Mouse (Mus musculus): Measurements from ENCODE around the gene Gzf1. TPM values are rescaled to one million over a fixed set of nuclear protein-coding genes. Genes with fewer than 3 reads are reported as not detected.

The Gzf1 gene
- polyA plus RNA-seq, 1 experiment from 2014 or later = 16.7 TPM

DNA sequence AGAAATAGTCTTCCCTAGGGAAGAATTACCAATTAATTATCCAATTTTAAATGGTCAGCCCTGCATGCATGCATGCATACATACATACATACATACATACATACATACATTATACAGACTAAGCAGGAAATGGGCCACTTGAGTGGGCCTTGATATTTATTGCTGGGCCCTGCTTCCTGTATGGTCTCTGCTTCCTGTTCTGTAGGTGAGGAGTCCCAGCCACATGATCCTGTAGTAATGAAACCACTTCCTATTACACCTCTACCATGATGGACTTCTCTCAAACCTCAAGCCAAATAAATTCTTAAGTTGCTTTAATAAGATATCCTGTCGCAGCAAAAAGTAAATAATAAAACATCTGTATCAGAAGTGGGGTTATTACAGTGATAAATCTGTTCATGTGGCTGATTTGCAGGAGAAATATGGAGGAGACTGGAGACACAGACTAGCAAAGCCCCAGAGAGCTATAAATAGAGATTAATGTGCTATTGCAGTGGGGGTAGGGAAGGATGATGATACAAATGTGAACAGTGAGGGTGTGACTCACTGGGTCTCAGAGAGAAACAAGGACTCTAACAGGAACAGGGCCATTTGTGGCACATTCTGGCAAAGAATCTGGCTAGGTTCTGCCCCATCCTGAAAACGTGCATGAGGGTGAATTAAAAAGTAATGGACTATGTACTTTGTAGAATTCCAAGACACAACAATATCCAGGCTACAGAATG is 38.6 kb downstream of the Gzf1 start:
- Histone ChIP-seq H3K36me3 (ENCODE audit: control insufficient read depth, insufficient read depth, low read length) (no peaks in the 10 kb centered on the region), H3K27me3 (ENCODE audit: control insufficient read depth, insufficient read depth, low read length) (no peaks in the 10 kb centered on the region), H3K4me2 (ENCODE audit: low read length) (no peak overlapping the region), H3K9me3 (ENCODE audit: control insufficient read depth, low read length) (no peaks in the 10 kb centered on the region), H3K4me1 (ENCODE audit: control insufficient read depth, insufficient read depth, low read length) (no peaks in the 10 kb centered on the region), H3K9ac (replicated peaks; ENCODE audit: low read length) (no peak overlapping the region), H3K27ac (replicated peaks; ENCODE audit: low read depth, low read length) (no peak overlapping the region), H3K4me3 (replicated peaks; ENCODE audit: low read depth, low read length) (no peak overlapping the region)
- WGBS = 85% methylated on average over 2 of the region's 2 CpGs
- no peak for ATAC-seq (ENCODE audit: low FRiP score, low TSS enrichment)
- no peak for DNase-seq

DNA sequence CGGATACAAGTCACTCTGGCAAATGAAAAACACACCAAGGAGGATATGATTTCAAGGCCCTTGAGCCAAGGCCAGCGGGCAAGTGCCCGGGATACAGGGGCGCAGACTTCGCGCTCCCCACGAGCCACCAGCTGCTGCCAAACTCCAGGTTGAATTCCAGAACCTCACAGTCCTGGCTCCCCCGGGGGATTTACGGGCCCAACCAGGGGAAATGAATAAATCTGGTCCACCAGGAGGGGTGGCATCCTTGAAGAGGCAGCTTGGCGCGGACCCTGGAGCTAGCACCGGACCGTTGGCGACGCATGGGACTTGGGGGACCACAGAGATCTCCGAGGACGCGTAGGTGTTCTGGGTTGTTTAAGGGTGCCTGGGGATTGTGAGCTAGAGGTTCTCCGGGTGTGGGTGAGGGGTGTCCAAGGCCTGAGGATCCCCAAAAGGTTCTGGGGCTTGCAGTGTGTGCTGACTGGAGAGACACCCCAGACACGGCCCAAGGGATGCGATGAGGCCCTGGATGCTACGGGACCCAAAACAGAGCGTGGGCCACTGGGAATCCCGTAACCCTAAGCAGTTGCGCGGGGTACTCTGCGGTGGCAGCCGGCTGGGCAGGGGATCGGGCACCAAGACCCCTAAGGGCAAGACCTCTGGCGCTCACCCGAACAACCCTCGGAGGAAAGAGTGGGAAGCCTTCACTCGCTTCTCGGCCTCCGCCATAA is 50.9 kb downstream of the Gzf1 start:
- ATAC-seq (ENCODE audit: low FRiP score, low TSS enrichment) = no peak; the same call in none of the 2 replicates
- under 1% methylated on average over 35 of the region's 35 CpGs for WGBS
- peak overlapping the region; percentile 92 for H3K4me2 ChIP-seq (ENCODE audit: low read length)
- peak overlapping the region; percentile 89 for H3K9ac ChIP-seq (replicated peaks; ENCODE audit: low read length)
- DNase-seq = peak; percentile 57
- H3K4me3 ChIP-seq (replicated peaks; ENCODE audit: low read depth, low read length) = peak overlapping the region; percentile 81
- H3K36me3 ChIP-seq (ENCODE audit: control insufficient read depth, insufficient read depth, low read length) = no peaks in the 10 kb centered on the region
- H3K27me3 ChIP-seq (ENCODE audit: control insufficient read depth, insufficient read depth, low read length) = no peaks in the 10 kb centered on the region
- H3K9me3 ChIP-seq (ENCODE audit: control insufficient read depth, low read length) = no peaks in the 10 kb centered on the region
- H3K27ac ChIP-seq (replicated peaks; ENCODE audit: low read depth, low read length) = peak overlapping the region; percentile 70
- peaks cover 9% of the 10 kb centered on the region; the same call in 1 of the 2 replicates for H3K4me1 ChIP-seq (ENCODE audit: control insufficient read depth, insufficient read depth, low read length)

GRCm38 (mm10) chr2:148732327-148733000 is 51.6 kb downstream of the Gzf1 start, which contains the start of gene Napb:
Gene Napb, minus strand, starts transcription at chr2:148732467.
- H3K9ac ChIP-seq (replicated peaks; ENCODE audit: low read length) = peak within 1 kb of the TSS; percentile 89
- no peaks in the 10 kb centered on the region for H3K9me3 ChIP-seq (ENCODE audit: control insufficient read depth, low read length)
- no peaks in the 10 kb centered on the region for H3K36me3 ChIP-seq (ENCODE audit: control insufficient read depth, insufficient read depth, low read length)
- H3K27ac ChIP-seq (replicated peaks; ENCODE audit: low read depth, low read length) = peak within 1 kb of the TSS; percentile 70
- peak within 1 kb of the TSS; percentile 92 for H3K4me2 ChIP-seq (ENCODE audit: low read length)
- 4% methylated on average over 18 of the region's 18 CpGs for WGBS
- no peaks in the 10 kb centered on the region for H3K27me3 ChIP-seq (ENCODE audit: control insufficient read depth, insufficient read depth, low read length)
- DNase-seq = peak; percentile 97
- H3K4me1 ChIP-seq (ENCODE audit: control insufficient read depth, insufficient read depth, low read length) = peaks cover 9% of the 10 kb centered on the region; the same call in 1 of the 2 replicates
- peak within 1 kb of the TSS; percentile 81 for H3K4me3 ChIP-seq (replicated peaks; ENCODE audit: low read depth, low read length)
- ATAC-seq (ENCODE audit: low FRiP score, low TSS enrichment) = peak; percentile 100

Other genes with a start within 250 kb of the Gzf1 start
- 5.1 and 8.8 TPM in 2 replicates for gene Cd93, start 237.5 kb upstream of the Gzf1 start, polyA plus RNA-seq (2014; fragmentation: Nextera tagmentation; extraction: Ambion mirVana)
- 48.1 and 54.6 TPM in 2 replicates for gene Nxt1, start 8.4 kb upstream of the Gzf1 start, polyA plus RNA-seq (2014; fragmentation: Nextera tagmentation; extraction: Ambion mirVana)
- 59.9 and 78.1 TPM in 2 replicates for gene Napb, start 51.4 kb downstream of the Gzf1 start, polyA plus RNA-seq (2014; fragmentation: Nextera tagmentation; extraction: Ambion mirVana)
- not detected in 2 replicates for gene Cstl1, start 69.3 kb downstream of the Gzf1 start, polyA plus RNA-seq (2014; fragmentation: Nextera tagmentation; extraction: Ambion mirVana)
- not detected in 2 replicates for gene Cst11, start 90.5 kb downstream of the Gzf1 start, polyA plus RNA-seq (2014; fragmentation: Nextera tagmentation; extraction: Ambion mirVana)
- not detected in 2 replicates for gene 8030411F24Rik, start 101.0 kb downstream of the Gzf1 start, polyA plus RNA-seq (2014; fragmentation: Nextera tagmentation; extraction: Ambion mirVana)
- not detected in 2 replicates for gene Cst12, start 108.3 kb downstream of the Gzf1 start, polyA plus RNA-seq (2014; fragmentation: Nextera tagmentation; extraction: Ambion mirVana)
- not detected in 2 replicates for gene Cst8, start 117.8 kb downstream of the Gzf1 start, polyA plus RNA-seq (2014; fragmentation: Nextera tagmentation; extraction: Ambion mirVana)
- gene Cst13, start 139.1 kb downstream of the Gzf1 start, polyA plus RNA-seq (2014; fragmentation: Nextera tagmentation; extraction: Ambion mirVana) = not detected in 2 replicates
- gene Cst9, start 154.1 kb downstream of the Gzf1 start, polyA plus RNA-seq (2014; fragmentation: Nextera tagmentation; extraction: Ambion mirVana) = not detected in 2 replicates
- not detected in 2 replicates for gene 9230104L09Rik, start 184.0 kb downstream of the Gzf1 start, polyA plus RNA-seq (2014; fragmentation: Nextera tagmentation; extraction: Ambion mirVana)
- gene Cst3, start 194.7 kb downstream of the Gzf1 start, polyA plus RNA-seq (2014; fragmentation: Nextera tagmentation; extraction: Ambion mirVana) = 525 and 594 TPM in 2 replicates

Data from midbrain, embryonic 14.5 days (tissue).